Mouse (Mus musculus) myocyte (in vitro differentiated cells): ENCODE results near the gene Leng9.

Source experiments
- CEBPB ChIP-seq: IDR thresholded peaks from 2 replicates; pipeline ENCODE4 v1.6.1; 2011; ENCODE audit warnings: mild to moderate bottlenecking, moderate library complexity; ENCODE audit not compliant: poor library complexity, insufficient read depth, severe bottlenecking
- E2F4 ChIP-seq: IDR thresholded peaks from one replicate; pipeline ENCODE4 v1.6.1; 2011; ENCODE audit warnings: mild to moderate bottlenecking, control low read depth, moderate library complexity; ENCODE audit not compliant: insufficient read depth
- MAX ChIP-seq: IDR thresholded peaks from one replicate; pipeline ENCODE4 v1.6.1; 2011; ENCODE audit warnings: low read depth, mild to moderate bottlenecking, control low read depth
- MYOD1 ChIP-seq, 3 experiments: IDR thresholded peaks; one replicate each; pipeline ENCODE4 v1.6.1; 2011; ENCODE audit warnings: control low read depth in 2 of 3, low read depth in 2 of 3, mild to moderate bottlenecking in 2 of 3, moderate library complexity in 1 of 3; ENCODE audit not compliant: insufficient read length in 2 of 3, control insufficient read depth in 1 of 3
- MYOG ChIP-seq, 3 experiments: IDR thresholded peaks; one replicate each; pipeline ENCODE4 v1.6.1; 2011; ENCODE audit warnings: control low read depth in 2 of 3, low read depth in 2 of 3, mild to moderate bottlenecking in 2 of 3; ENCODE audit not compliant: insufficient read length in 2 of 3, control insufficient read depth in 1 of 3, insufficient read depth in 1 of 3
- POLR2A ChIP-seq: IDR thresholded peaks from one replicate; pipeline ENCODE4 v1.6.1; 2011; ENCODE audit warnings: low read depth, mild to moderate bottlenecking, control low read depth, moderate library complexity; ENCODE audit not compliant: insufficient read length
- POLR2AphosphoS2 ChIP-seq: IDR thresholded peaks from one replicate; pipeline ENCODE4 v1.6.1; 2011; ENCODE audit warnings: low read depth, control low read depth; ENCODE audit not compliant: insufficient read length
- SRF ChIP-seq: IDR thresholded peaks from one replicate; pipeline ENCODE4 v1.6.1; 2011; ENCODE audit warnings: low read depth; ENCODE audit not compliant: control insufficient read depth, insufficient read length
- TCF12 ChIP-seq: IDR thresholded peaks from one replicate; pipeline ENCODE4 v1.6.1; 2011; ENCODE audit warnings: mild to moderate bottlenecking, control low read depth; ENCODE audit not compliant: poor library complexity, insufficient read depth, severe bottlenecking
- TCF3 ChIP-seq: IDR thresholded peaks from one replicate; pipeline ENCODE4 v1.6.1; 2011; ENCODE audit warnings: low read depth, control low read depth; ENCODE audit not compliant: insufficient read length
- USF1 ChIP-seq: IDR thresholded peaks from one replicate; pipeline ENCODE4 v1.6.1; 2011; ENCODE audit warnings: low read depth, mild to moderate bottlenecking, control low read depth, moderate library complexity

- TF ChIP-seq USF1, result no peak
- no peak for TF ChIP-seq POLR2AphosphoS2
- no peak for TF ChIP-seq CEBPB
- no peak for TF ChIP-seq TCF12
- TF ChIP-seq POLR2A, result no peak
- TF ChIP-seq MAX, result no peak
- TF ChIP-seq MYOD1 (IDR thresholded peaks at IDR 0.05; ENCODE audit: control insufficient read depth in 1 of 3, insufficient read length in 2 of 3, low read depth in 2 of 3), result no peak
- TF ChIP-seq MYOG (IDR thresholded peaks at IDR 0.05; ENCODE audit: control insufficient read depth in 1 of 3, insufficient read depth in 1 of 3, insufficient read length in 2 of 3, low read depth in 2 of 3), result no peak
- TF ChIP-seq E2F4, result no peak
- TF ChIP-seq TCF3, result no peak
- TF ChIP-seq SRF, result no peak
These were observed 8.4 kb downstream of the Leng9 start for GRCm38 (mm10) chr7:4141648-4142325.
